Mouse (Mus musculus): ENCODE results near the gene Fam214a. TPM values are rescaled to one million over a fixed set of nuclear protein-coding genes. Genes with fewer than 3 reads are reported as not detected.
A peak's percentile ranks its signal among the peaks of the same experiment; 100 is the strongest.

Fam214a gene
- total RNA-seq, 1 experiment from 2014 or later = 101 TPM

- ATAC-seq (ENCODE audit: extremely low read depth, insufficient number of reproducible peaks, low FRiP score, poor library complexity, severe bottlenecking) = no peak
Measured at GRCm38 (mm10) chr9:74938670-74939534, 13.8 kb upstream of the Fam214a start.

GRCm38 (mm10) chr9:74946713-74947402 is 5.8 kb upstream of the Fam214a start:
- no peak for ATAC-seq (ENCODE audit: extremely low read depth, insufficient number of reproducible peaks, low FRiP score, poor library complexity, severe bottlenecking)

- ATAC-seq (ENCODE audit: extremely low read depth, insufficient number of reproducible peaks, low FRiP score, poor library complexity, severe bottlenecking) = no peak
Measured at GRCm38 (mm10) chr9:74951491-74951890, 1.2 kb upstream of the Fam214a start.

- peak; percentile 34; the same call in 1 of the 2 replicates for ATAC-seq (ENCODE audit: extremely low read depth, insufficient number of reproducible peaks, low FRiP score, poor library complexity, severe bottlenecking)
Measured at GRCm38 (mm10) chr9:74952106-74952505, 578 bp upstream of the Fam214a start.

- peak; percentile 60 for ATAC-seq (ENCODE audit: extremely low read depth, insufficient number of reproducible peaks, low FRiP score, poor library complexity, severe bottlenecking)
Measured at GRCm38 (mm10) chr9:74953265-74953958, 728 bp downstream of the Fam214a start.

- no peak for ATAC-seq (ENCODE audit: extremely low read depth, insufficient number of reproducible peaks, low FRiP score, poor library complexity, severe bottlenecking)
Measured at GRCm38 (mm10) chr9:74953959-74954279, 1.2 kb downstream of the Fam214a start.

GRCm38 (mm10) chr9:74954387-74954786 is 1.7 kb downstream of the Fam214a start:
- no peak for ATAC-seq (ENCODE audit: extremely low read depth, insufficient number of reproducible peaks, low FRiP score, poor library complexity, severe bottlenecking)

GRCm38 (mm10) chr9:74960630-74961029 is 7.9 kb downstream of the Fam214a start:
- no peak for ATAC-seq (ENCODE audit: extremely low read depth, insufficient number of reproducible peaks, low FRiP score, poor library complexity, severe bottlenecking)

- no peak for ATAC-seq (ENCODE audit: extremely low read depth, insufficient number of reproducible peaks, low FRiP score, poor library complexity, severe bottlenecking)
Measured at GRCm38 (mm10) chr9:74961073-74961575, 8.4 kb downstream of the Fam214a start.

GRCm38 (mm10) chr9:74963953-74964352 is 11.3 kb downstream of the Fam214a start:
- ATAC-seq (ENCODE audit: extremely low read depth, insufficient number of reproducible peaks, low FRiP score, poor library complexity, severe bottlenecking) = no peak

- ATAC-seq (ENCODE audit: extremely low read depth, insufficient number of reproducible peaks, low FRiP score, poor library complexity, severe bottlenecking) = peak; percentile 97
Measured at GRCm38 (mm10) chr9:74964866-74965384, 12.2 kb downstream of the Fam214a start.

- ATAC-seq (ENCODE audit: extremely low read depth, insufficient number of reproducible peaks, low FRiP score, poor library complexity, severe bottlenecking) = no peak
Measured at GRCm38 (mm10) chr9:74966200-74966599, 13.5 kb downstream of the Fam214a start.

GRCm38 (mm10) chr9:74968647-74969428 is 16.2 kb downstream of the Fam214a start:
- ATAC-seq (ENCODE audit: extremely low read depth, insufficient number of reproducible peaks, low FRiP score, poor library complexity, severe bottlenecking) = no peak

GRCm38 (mm10) chr9:74970591-74970990 is 17.9 kb downstream of the Fam214a start:
- ATAC-seq (ENCODE audit: extremely low read depth, insufficient number of reproducible peaks, low FRiP score, poor library complexity, severe bottlenecking) = no peak

- ATAC-seq (ENCODE audit: extremely low read depth, insufficient number of reproducible peaks, low FRiP score, poor library complexity, severe bottlenecking) = no peak
Measured at GRCm38 (mm10) chr9:74971191-74971976, 18.7 kb downstream of the Fam214a start.

GRCm38 (mm10) chr9:74972736-74973135 is 20.1 kb downstream of the Fam214a start:
- ATAC-seq (ENCODE audit: extremely low read depth, insufficient number of reproducible peaks, low FRiP score, poor library complexity, severe bottlenecking) = no peak

GRCm38 (mm10) chr9:74973154-74973553 is 20.5 kb downstream of the Fam214a start:
- ATAC-seq (ENCODE audit: extremely low read depth, insufficient number of reproducible peaks, low FRiP score, poor library complexity, severe bottlenecking) = no peak

GRCm38 (mm10) chr9:74974758-74975157 is 22.1 kb downstream of the Fam214a start:
- no peak for ATAC-seq (ENCODE audit: extremely low read depth, insufficient number of reproducible peaks, low FRiP score, poor library complexity, severe bottlenecking)

Measured in neutrophil, adult 5-6 weeks (primary cell).